Mouse (Mus musculus): Measurements from ENCODE around the gene Rtn3.
"Not testable (repeated sequence)": the region's sequence is repeated elsewhere in the genome, so short reads cannot be mapped to it uniquely, and the experiment has no call there.

Gene Rtn3

GRCm38 (mm10) chr19:7482599-7483511 lies at the start of gene Rtn3:
Rtn3 (minus strand) TSS chr19:7483281.
- DNase-seq (ENCODE audit: low spot score): peak; percentile 96

- DNase-seq (ENCODE audit: low spot score): no peak
These were observed 48.8 kb upstream of the Rtn3 start for GRCm38 (mm10) chr19:7531906-7532305.

- peak; percentile 71 for DNase-seq (ENCODE audit: low spot score)
These were observed 45.8 kb upstream of the Rtn3 start for GRCm38 (mm10) chr19:7528639-7529428.

- DNase-seq (ENCODE audit: low spot score): no peak
These were observed 41.8 kb upstream of the Rtn3 start for GRCm38 (mm10) chr19:7524879-7525278.

- no peak for DNase-seq (ENCODE audit: low spot score)
These were observed 40.7 kb upstream of the Rtn3 start for GRCm38 (mm10) chr19:7523781-7524180.

- DNase-seq (ENCODE audit: low spot score): no peak
These were observed 40.2 kb upstream of the Rtn3 start for GRCm38 (mm10) chr19:7523292-7523691.

GRCm38 (mm10) chr19:7522856-7523255 lies 39.8 kb upstream of the Rtn3 start:
- DNase-seq (ENCODE audit: low spot score): no peak

- no peak for DNase-seq (ENCODE audit: low spot score)
These were observed 38.5 kb upstream of the Rtn3 start for GRCm38 (mm10) chr19:7521619-7522018.

- no peak for DNase-seq (ENCODE audit: low spot score)
These were observed 33.4 kb upstream of the Rtn3 start for GRCm38 (mm10) chr19:7516437-7516836.

- no peak for DNase-seq (ENCODE audit: low spot score)
These were observed 24.9 kb upstream of the Rtn3 start for GRCm38 (mm10) chr19:7508026-7508425.

GRCm38 (mm10) chr19:7506321-7506720 lies 23.2 kb upstream of the Rtn3 start:
- DNase-seq (ENCODE audit: low spot score): no peak

GRCm38 (mm10) chr19:7502432-7502831 lies 19.4 kb upstream of the Rtn3 start:
- DNase-seq (ENCODE audit: low spot score): no peak

- no peak for DNase-seq (ENCODE audit: low spot score)
These were observed 17.6 kb upstream of the Rtn3 start for GRCm38 (mm10) chr19:7500701-7501100.

GRCm38 (mm10) chr19:7498816-7499215 lies 15.7 kb upstream of the Rtn3 start:
- no peak for DNase-seq (ENCODE audit: low spot score)

GRCm38 (mm10) chr19:7496070-7496469 lies 13.0 kb upstream of the Rtn3 start:
- not testable (repeated sequence) for DNase-seq (ENCODE audit: low spot score)

GRCm38 (mm10) chr19:7495221-7496038 lies 12.3 kb upstream of the Rtn3 start:
- DNase-seq (ENCODE audit: low spot score): no peak

- peak; percentile 97 for DNase-seq (ENCODE audit: low spot score)
These were observed 11.3 kb upstream of the Rtn3 start for GRCm38 (mm10) chr19:7494187-7495015.

GRCm38 (mm10) chr19:7493352-7494186 lies 10.5 kb upstream of the Rtn3 start, which contains the start of gene Atl3:
Atl3 (plus strand) TSS chr19:7494040.
- no peak for DNase-seq (ENCODE audit: low spot score)

GRCm38 (mm10) chr19:7492682-7493081 lies 9.6 kb upstream of the Rtn3 start:
- DNase-seq (ENCODE audit: low spot score): no peak

GRCm38 (mm10) chr19:7491960-7492359 lies 8.9 kb upstream of the Rtn3 start:
- no peak for DNase-seq (ENCODE audit: low spot score)

Measured in layer of hippocampus, adult 11-12 months (tissue).